Mouse (Mus musculus): ENCODE results near the gene Gm12830. TPM values are rescaled to one million over a fixed set of nuclear protein-coding genes. Genes with fewer than 3 reads are reported as not detected.

The Gm12830 gene
- polyA plus RNA-seq, 2 experiments: not detected

GRCm38 (mm10) chr4:114900866-114901642 is 79.5 kb downstream of the Gm12830 start:
- Histone ChIP-seq H3K27me3 (ENCODE audit: control insufficient read depth, insufficient read depth, low read length) (peaks cover 84% of the 10 kb centered on the region), H3K9me3 (ENCODE audit: control insufficient read depth, low read length) (no peaks in the 10 kb centered on the region), H3K4me3 (replicated peaks; ENCODE audit: low read length) (0 out of 2 replicates have a peak overlapping the region, but pooled peaks have one; percentile 23), H3K4me1 (ENCODE audit: control insufficient read depth, insufficient read depth, low read length) (0 out of 2 replicates have a peak, but pooled peaks cover 4% of the 10 kb centered on the region), H3K4me2 (replicated peaks; ENCODE audit: low read depth, low read length, severe bottlenecking) (peak overlapping the region; percentile 44; the same call in 1 of the 2 replicates), H3K36me3 (ENCODE audit: control insufficient read depth, insufficient read depth, low read length) (no peaks in the 10 kb centered on the region), H3K27ac (replicated peaks; ENCODE audit: low read depth, low read length) (no peak overlapping the region), H3K9ac (ENCODE audit: low read depth, low read length, severe bottlenecking) (no peak overlapping the region)
- DNase-seq (ENCODE audit: low spot score): no peak
- no peak for ATAC-seq (ENCODE audit: low FRiP score, low read depth)
- TF ChIP-seq POLR2A (IDR thresholded peaks at IDR 0.05; ENCODE audit: borderline replicate concordance, extremely low read depth, insufficient read depth, insufficient read length): no peak
- WGBS: 5% methylated on average over 33 of the region's 33 CpGs

- 0 out of 2 replicates have a peak, but pooled peaks cover 4% of the 10 kb centered on the region for H3K4me1 ChIP-seq (ENCODE audit: control insufficient read depth, insufficient read depth, low read length)
- peaks cover 86% of the 10 kb centered on the region for H3K27me3 ChIP-seq (ENCODE audit: control insufficient read depth, insufficient read depth, low read length)
- no peak for TF ChIP-seq POLR2A (IDR thresholded peaks at IDR 0.05; ENCODE audit: borderline replicate concordance, extremely low read depth, insufficient read depth, insufficient read length)
- under 1% methylated on average over 42 of the region's 42 CpGs for WGBS
- H3K36me3 ChIP-seq (ENCODE audit: control insufficient read depth, insufficient read depth, low read length): no peaks in the 10 kb centered on the region
- peak overlapping the region; percentile 44 for H3K4me2 ChIP-seq (replicated peaks; ENCODE audit: low read depth, low read length, severe bottlenecking)
- H3K9me3 ChIP-seq (ENCODE audit: control insufficient read depth, low read length): no peaks in the 10 kb centered on the region
- no peak overlapping the region for H3K27ac ChIP-seq (replicated peaks; ENCODE audit: low read depth, low read length)
- H3K9ac ChIP-seq (ENCODE audit: low read depth, low read length, severe bottlenecking): no peak overlapping the region
- peak; percentile 21; the same call in 1 of the 2 replicates for ATAC-seq (ENCODE audit: low FRiP score, low read depth)
- H3K4me3 ChIP-seq (replicated peaks; ENCODE audit: low read length): peak overlapping the region; percentile 23
- no peak for DNase-seq (ENCODE audit: low spot score)
Measured at GRCm38 (mm10) chr4:114901643-114902351, 80.3 kb downstream of the Gm12830 start.

GRCm38 (mm10) chr4:114902641-114903421 is 81.3 kb downstream of the Gm12830 start:
- no peaks in the 10 kb centered on the region for H3K36me3 ChIP-seq (ENCODE audit: control insufficient read depth, insufficient read depth, low read length)
- peak overlapping the region; percentile 23 for H3K4me3 ChIP-seq (replicated peaks; ENCODE audit: low read length)
- ATAC-seq (ENCODE audit: low FRiP score, low read depth) (no peak), DNase-seq (ENCODE audit: low spot score) (no peak)
- no peaks in the 10 kb centered on the region for H3K9me3 ChIP-seq (ENCODE audit: control insufficient read depth, low read length)
- H3K9ac ChIP-seq (ENCODE audit: low read depth, low read length, severe bottlenecking): no peak overlapping the region
- H3K4me2 ChIP-seq (replicated peaks; ENCODE audit: low read depth, low read length, severe bottlenecking): peak overlapping the region; percentile 44
- 0 out of 2 replicates have a peak, but pooled peaks cover 4% of the 10 kb centered on the region for H3K4me1 ChIP-seq (ENCODE audit: control insufficient read depth, insufficient read depth, low read length)
- no peak for TF ChIP-seq POLR2A (IDR thresholded peaks at IDR 0.05; ENCODE audit: borderline replicate concordance, extremely low read depth, insufficient read depth, insufficient read length)
- 2% methylated on average over 39 of the region's 39 CpGs for WGBS
- H3K27me3 ChIP-seq (ENCODE audit: control insufficient read depth, insufficient read depth, low read length): peaks cover 96% of the 10 kb centered on the region
- no peak overlapping the region for H3K27ac ChIP-seq (replicated peaks; ENCODE audit: low read depth, low read length)

- Histone ChIP-seq H3K27me3 (ENCODE audit: control insufficient read depth, insufficient read depth, low read length) (peaks cover 99% of the 10 kb centered on the region), H3K9ac (ENCODE audit: low read depth, low read length, severe bottlenecking) (no peak overlapping the region), H3K4me1 (ENCODE audit: control insufficient read depth, insufficient read depth, low read length) (0 out of 2 replicates have a peak, but pooled peaks cover 6% of the 10 kb centered on the region), H3K9me3 (ENCODE audit: control insufficient read depth, low read length) (no peaks in the 10 kb centered on the region), H3K4me3 (replicated peaks; ENCODE audit: low read length) (no peak overlapping the region), H3K4me2 (replicated peaks; ENCODE audit: low read depth, low read length, severe bottlenecking) (no peak overlapping the region; the same call in 1 of the 2 replicates), H3K27ac (replicated peaks; ENCODE audit: low read depth, low read length) (no peak overlapping the region), H3K36me3 (ENCODE audit: control insufficient read depth, insufficient read depth, low read length) (no peaks in the 10 kb centered on the region)
- no peak for TF ChIP-seq POLR2A (IDR thresholded peaks at IDR 0.05; ENCODE audit: borderline replicate concordance, extremely low read depth, insufficient read depth, insufficient read length)
- 4% methylated on average over 11 of the region's 11 CpGs for WGBS
- DNase-seq (ENCODE audit: low spot score) (no peak), ATAC-seq (ENCODE audit: low FRiP score, low read depth) (no peak)
Measured at GRCm38 (mm10) chr4:114903422-114903782, 81.9 kb downstream of the Gm12830 start.

- Histone ChIP-seq H3K4me2 (replicated peaks; ENCODE audit: low read depth, low read length, severe bottlenecking) (0 out of 2 replicates have a peak overlapping the region, but pooled peaks have one; percentile 21), H3K27ac (replicated peaks; ENCODE audit: low read depth, low read length) (no peak overlapping the region), H3K36me3 (ENCODE audit: control insufficient read depth, insufficient read depth, low read length) (no peaks in the 10 kb centered on the region), H3K9me3 (ENCODE audit: control insufficient read depth, low read length) (no peaks in the 10 kb centered on the region), H3K4me3 (replicated peaks; ENCODE audit: low read length) (peak overlapping the region; percentile 57), H3K9ac (ENCODE audit: low read depth, low read length, severe bottlenecking) (no peak overlapping the region), H3K27me3 (ENCODE audit: control insufficient read depth, insufficient read depth, low read length) (peaks cover 99% of the 10 kb centered on the region), H3K4me1 (ENCODE audit: control insufficient read depth, insufficient read depth, low read length) (0 out of 2 replicates have a peak, but pooled peaks cover 6% of the 10 kb centered on the region)
- TF ChIP-seq POLR2A (IDR thresholded peaks at IDR 0.05; ENCODE audit: borderline replicate concordance, extremely low read depth, insufficient read depth, insufficient read length): no peak
- ATAC-seq (ENCODE audit: low FRiP score, low read depth) (no peak), DNase-seq (ENCODE audit: low spot score) (no peak)
- 67% methylated on average over 3 of the region's 3 CpGs for WGBS
Measured at GRCm38 (mm10) chr4:114905501-114905900, 84.0 kb downstream of the Gm12830 start.

Other genes starting within 250 kb of the Gm12830 start
- 3.9 and 6.6 TPM in 2 replicates for gene Foxd2, start 87.2 kb downstream of the Gm12830 start, polyA plus RNA-seq (2012; rRNA removed)
- 1.2 and 1.5 TPM in 2 replicates for gene Foxd2, start 87.2 kb downstream of the Gm12830 start, polyA plus RNA-seq (2014; fragmentation: Nextera tagmentation; extraction: Ambion mirVana)
- gene Foxe3, start 104.3 kb downstream of the Gm12830 start, polyA plus RNA-seq (2012; rRNA removed): not detected in 2 replicates
- not detected in 2 replicates for gene Foxe3, start 104.3 kb downstream of the Gm12830 start, polyA plus RNA-seq (2014; fragmentation: Nextera tagmentation; extraction: Ambion mirVana)
- 37.0 and 42.4 TPM in 2 replicates for gene Cmpk1, start 165.5 kb downstream of the Gm12830 start, polyA plus RNA-seq (2012; rRNA removed)
- gene Cmpk1, start 165.5 kb downstream of the Gm12830 start, polyA plus RNA-seq (2014; fragmentation: Nextera tagmentation; extraction: Ambion mirVana): 103 and 120 TPM in 2 replicates
- 16.2 and 18.0 TPM in 2 replicates for gene Stil, start 178.4 kb downstream of the Gm12830 start, polyA plus RNA-seq (2012; rRNA removed)
- 11.5 and 12.8 TPM in 2 replicates for gene Stil, start 178.4 kb downstream of the Gm12830 start, polyA plus RNA-seq (2014; fragmentation: Nextera tagmentation; extraction: Ambion mirVana)
- gene Tal1, start 234.7 kb downstream of the Gm12830 start, polyA plus RNA-seq (2012; rRNA removed): 3.4 and 4.4 TPM in 2 replicates
- gene Tal1, start 234.7 kb downstream of the Gm12830 start, polyA plus RNA-seq (2014; fragmentation: Nextera tagmentation; extraction: Ambion mirVana): 1.6 and 1.7 TPM in 2 replicates